Mouse (Mus musculus): ENCODE data around the gene Tnfrsf1b. TPM values are rescaled to one million over a fixed set of nuclear protein-coding genes. Genes with fewer than 3 reads are reported as not detected.

The Tnfrsf1b gene
- total RNA-seq, 2 experiments from 2014 or later: 2.9 TPM

DNA sequence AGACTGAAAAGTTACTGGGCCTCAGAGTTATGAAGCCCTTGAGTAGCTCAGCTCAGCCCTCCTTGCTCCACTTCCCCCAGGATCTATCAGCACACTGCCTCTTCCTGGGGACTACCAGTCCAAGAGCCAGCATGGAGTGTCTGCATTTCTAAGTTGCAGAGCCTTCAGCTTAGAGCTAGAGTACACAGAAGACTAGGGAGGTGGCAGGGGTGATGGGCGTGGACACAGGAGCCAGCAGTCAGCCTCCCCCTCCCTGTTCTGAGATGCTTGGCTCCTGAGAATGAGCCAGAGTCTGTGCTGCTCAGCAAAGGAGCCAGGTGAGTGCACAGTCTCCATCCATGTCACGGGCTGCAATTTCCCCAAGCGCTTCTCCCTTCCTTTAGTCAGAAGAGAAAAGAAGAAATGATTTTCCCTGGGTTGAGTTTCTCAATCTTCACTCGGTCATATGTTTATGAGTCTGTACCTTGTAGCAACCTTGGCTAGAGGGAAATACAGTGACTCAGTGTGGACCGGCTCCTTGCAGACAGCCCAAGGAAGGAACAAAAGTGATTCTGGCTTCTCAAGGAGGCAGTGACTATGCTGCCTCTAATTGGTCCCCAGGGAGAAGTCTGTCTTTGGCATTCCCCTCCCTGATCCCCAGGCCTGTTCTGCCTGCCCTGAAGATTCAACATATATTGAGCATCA lies 11.2 kb upstream of the Tnfrsf1b start:
- DNase-seq (ENCODE audit: low spot score in 2 of 2): no peak

DNA sequence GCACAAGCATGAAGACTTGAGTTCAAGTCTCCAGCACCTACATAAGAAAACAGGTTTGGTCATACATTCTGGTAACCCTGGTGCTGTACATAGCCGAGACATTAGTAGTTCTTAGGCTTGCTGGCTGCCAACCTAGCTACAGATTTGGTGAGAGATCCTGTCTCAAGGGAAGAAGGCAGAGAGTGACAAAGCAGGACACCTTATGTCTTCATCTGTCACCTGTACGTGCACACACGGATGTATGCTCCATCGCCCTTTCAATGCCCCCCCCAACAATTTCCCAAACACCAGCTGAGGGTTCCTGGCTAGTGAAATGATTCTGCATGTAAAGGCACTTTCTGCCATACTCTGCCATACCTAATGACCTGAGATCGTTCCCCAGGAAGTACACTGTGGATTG lies 9.5 kb upstream of the Tnfrsf1b start:
- no peak for DNase-seq (ENCODE audit: low spot score in 2 of 2)

DNA sequence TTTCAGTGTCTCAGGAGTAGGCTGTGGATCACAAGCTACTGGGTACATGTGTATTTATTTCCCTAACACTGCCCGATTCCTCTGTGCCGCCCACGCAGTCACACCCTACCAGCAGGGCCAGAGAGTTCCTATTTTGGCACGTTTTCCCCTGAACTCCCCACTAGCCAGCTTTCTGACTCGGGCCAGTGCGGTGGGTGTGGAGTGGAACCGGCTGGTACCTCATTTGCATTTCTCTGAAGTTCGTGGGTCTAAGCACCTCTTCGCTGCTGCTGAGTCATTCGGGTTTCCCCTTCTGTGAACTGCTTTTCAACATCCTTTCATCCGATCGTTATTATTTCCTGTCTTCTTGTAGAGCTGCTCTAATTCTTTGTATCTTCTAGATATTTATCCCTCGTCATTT lies 7.7 kb upstream of the Tnfrsf1b start:
- DNase-seq (ENCODE audit: low spot score in 2 of 2): no peak

DNA sequence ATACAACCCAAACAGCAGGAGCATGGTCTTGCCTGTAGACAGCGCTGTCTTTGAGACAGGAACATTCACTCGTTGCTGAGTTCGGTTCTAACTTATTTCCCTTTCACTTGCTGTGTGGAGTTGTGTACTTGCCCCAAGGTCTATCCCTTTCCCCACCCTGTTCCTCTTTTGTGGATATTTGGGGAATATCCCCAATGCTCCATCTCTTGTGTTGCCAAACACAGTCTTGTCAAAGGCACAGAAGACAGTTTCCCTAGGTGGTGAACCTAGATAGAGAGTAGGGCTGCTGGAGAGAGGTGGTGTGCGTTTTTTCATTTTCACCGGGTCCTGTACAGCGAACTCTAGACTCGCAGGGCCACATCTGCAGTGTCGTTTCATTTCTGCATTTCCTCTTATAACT lies 5.9 kb upstream of the Tnfrsf1b start:
- no peak for DNase-seq (ENCODE audit: low spot score in 2 of 2)

DNA sequence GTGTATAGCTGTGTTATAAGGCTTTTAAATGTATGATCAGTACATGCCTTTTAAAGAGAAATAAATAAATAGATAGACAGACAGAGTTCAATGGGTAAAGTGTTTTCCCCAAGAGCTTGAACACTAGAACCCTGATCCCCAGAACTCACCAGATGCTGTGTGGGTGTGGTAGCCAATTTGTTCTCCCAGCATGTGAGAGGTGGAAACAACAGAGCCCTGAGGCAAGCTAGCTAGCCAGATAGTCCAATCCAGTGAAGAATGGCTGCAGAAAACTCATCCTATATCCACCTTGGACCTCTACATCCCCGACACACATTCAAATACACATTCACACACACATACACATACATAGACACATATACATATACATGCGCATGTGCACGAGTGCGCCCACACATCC lies 4.9 kb upstream of the Tnfrsf1b start:
- no peak for DNase-seq (ENCODE audit: low spot score in 2 of 2)

DNA sequence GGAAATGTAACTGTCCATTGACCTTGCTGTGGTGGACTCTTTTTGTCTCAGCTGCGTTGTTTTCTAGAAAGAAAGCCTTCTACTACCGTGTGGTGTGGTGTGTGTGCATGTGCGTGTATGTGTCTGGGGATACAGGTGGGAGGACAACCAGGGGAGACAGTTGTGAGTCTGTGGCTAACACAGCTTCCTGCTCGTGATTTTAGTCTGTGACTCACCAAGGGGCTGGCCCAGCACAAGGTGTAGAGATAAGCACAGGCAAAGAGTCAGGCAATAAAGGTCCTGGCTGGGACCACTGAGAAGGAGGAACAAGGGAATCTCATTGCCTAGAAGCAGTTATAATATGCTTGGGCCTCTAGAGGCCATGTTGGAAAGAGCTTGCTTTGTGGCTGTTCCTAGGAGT lies 3.3 kb upstream of the Tnfrsf1b start:
- DNase-seq (ENCODE audit: low spot score in 2 of 2): no peak

DNA sequence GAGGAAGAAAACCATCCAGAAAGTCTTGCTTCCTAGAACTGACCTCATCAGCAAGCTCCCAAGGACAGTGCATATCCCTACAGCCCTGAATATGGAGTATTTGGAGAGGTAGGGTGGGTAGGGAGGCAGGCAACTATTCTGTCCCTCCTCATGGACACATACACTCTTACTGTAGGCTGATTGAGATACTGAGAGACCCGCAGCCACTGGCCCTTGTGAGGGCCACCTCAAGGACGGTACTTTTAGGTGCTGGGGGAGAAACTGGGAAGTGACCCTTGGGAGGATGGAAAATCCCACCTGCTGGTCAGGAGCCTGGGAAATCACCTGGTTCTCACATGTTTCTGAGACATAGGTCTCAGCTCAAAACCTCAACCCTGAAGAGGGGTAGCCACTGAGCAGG lies 886 bp upstream of the Tnfrsf1b start:
- no peak for DNase-seq (ENCODE audit: low spot score in 2 of 2)

DNA sequence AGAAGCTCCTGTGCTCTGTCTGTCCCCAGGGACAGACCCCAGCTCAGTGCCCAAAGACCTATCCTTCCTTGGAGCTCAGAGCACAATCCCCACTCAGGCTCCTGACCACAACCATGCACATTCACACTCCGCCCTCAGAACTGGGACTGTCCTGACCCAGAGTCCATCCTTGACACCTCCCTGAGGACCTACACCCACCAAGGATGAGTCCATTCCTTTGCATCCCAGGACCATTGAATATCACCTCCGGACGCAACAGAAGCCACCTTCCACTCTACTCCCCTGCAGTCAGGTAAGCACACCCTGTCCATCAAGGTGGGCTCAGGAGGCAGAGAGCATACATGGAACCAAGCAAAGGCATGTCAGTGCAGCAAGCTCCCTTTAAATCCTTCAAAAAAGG lies 1.1 kb downstream of the Tnfrsf1b start:
- DNase-seq (ENCODE audit: low spot score in 2 of 2): no peak

DNA sequence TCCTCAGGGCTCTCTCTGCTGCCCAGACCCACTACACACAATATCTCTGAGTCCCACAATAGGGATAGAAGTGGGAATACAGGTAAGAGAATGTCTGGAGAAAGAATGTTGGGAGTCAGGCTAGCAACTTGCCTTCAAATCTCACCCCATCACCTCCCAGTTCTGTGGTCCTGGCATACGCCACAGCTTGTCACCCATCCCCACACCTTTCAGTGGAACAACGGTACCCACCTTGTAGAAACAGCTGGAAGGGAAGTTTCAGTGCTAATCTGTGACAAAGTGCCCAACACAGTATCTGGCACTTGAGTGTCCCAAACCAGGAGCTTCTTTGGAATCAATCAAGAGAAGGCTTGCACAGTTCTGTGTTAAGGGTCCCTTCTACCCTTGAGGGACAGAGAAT lies 2.0 kb downstream of the Tnfrsf1b start:
- DNase-seq (ENCODE audit: low spot score in 2 of 2): no peak

DNA sequence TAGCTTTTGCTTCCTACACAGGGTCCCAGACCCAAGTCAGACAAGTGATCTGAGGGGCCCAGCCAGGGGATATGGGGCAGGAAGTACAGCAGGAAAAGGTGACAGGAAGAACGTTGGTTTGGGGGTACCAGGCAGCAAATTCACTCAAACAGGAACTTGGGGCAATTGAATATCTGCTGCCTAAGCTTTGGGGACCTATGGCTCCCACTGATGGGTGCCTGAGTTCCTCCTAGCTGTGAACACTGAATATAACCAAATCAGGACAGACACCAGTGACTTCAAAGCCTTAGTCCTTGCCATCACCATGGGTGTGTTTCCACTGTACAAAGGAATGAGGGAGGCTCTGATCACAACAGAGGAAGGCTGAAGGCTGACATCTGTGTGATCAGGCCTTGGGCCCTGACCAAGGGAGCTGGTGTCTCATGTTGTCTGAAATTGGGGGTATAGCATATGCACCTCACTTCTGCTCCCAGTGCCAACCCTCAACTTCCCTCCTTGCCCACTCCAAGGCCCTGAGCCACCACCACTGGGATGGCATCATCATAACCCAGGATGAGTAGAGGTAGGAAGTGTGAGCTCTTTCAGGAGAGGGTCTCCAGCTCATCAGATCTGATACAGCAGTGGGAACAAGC lies 3.8 kb downstream of the Tnfrsf1b start:
- no peak for DNase-seq (ENCODE audit: low spot score in 2 of 2)

DNA sequence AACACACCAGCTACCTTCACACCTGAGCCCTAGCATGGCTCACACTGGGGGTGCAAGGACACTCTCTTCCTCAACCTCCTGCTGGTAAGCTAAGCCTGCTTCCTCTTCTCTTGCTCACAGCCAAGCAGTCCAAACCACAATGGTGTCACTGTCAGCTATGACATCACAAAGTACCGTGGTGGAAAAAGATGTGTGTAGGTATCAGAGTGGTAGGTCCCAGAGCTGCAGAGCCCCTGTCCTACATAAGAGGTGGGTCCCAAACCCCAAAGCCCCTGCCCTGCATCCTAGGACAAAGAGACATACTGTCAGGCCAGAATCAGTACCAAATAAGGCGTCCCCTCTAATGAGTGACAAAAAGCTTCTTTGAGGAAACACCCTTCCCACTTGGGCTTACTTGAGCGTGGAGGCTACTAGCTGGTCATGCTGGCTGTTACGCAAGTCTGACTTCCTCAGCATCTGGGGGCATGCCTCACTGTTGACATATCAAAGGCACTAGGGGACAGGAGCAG lies 5.9 kb downstream of the Tnfrsf1b start:
- DNase-seq (ENCODE audit: low spot score in 2 of 2): no peak

DNA sequence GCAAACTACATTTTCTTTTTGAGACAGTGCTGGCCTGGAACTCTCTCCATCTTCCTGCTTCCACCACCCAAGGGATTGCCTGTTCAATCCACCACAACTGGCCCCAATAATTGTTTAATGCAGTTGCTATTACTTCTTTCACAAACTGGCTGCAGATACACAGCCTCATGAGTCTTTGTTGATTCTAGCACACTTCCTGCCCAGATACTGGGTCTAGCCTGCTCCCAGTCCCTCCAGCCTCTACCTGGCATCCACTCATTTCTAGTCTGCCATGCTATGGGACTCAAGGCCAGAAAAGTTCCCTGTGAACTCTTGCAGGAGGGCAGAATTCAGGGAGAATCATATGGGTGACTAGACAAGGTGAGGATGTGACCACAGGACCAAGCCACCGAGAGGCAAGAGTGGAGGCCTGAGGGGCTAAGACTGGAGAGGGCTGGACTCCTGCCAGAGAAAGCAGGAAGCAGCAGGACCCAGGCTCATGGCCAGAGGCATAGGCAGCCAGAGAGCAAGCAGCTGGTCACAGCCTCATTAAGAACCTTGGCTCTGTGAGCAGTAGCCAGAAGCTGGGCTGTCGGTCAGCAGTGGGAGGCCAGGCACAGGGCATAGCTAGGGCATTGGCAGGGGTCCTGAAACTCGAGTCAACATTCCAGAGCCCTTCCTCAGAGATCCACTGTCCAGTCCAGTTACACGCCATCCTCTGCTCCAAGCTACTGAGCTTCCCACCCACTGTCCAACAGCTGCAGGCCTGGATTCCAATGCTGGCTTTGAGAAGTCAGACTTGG lies 7.4 kb downstream of the Tnfrsf1b start:
- peak; percentile 45 to 48 for DNase-seq (ENCODE audit: low spot score in 2 of 2)

DNA sequence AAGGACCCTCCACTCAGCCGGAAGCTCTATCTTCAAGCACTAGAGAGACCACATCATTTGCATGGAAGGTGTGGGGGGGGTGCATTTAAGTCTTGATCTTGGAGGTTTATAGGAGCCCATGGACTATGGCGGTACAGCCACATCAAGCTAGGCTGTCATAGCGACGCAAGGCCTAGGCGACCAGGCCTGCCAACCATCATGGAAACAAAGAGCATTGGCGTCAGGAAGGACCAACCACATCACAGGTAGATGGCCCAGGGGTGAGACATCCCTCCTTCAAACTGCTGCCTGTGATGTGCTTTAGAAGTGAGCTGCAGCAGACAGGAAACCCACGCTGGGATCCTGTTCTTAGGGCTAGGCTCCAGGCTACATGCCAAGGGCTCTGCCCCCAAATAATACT lies 10.6 kb downstream of the Tnfrsf1b start:
- no peak for DNase-seq (ENCODE audit: low spot score in 2 of 2)

DNA sequence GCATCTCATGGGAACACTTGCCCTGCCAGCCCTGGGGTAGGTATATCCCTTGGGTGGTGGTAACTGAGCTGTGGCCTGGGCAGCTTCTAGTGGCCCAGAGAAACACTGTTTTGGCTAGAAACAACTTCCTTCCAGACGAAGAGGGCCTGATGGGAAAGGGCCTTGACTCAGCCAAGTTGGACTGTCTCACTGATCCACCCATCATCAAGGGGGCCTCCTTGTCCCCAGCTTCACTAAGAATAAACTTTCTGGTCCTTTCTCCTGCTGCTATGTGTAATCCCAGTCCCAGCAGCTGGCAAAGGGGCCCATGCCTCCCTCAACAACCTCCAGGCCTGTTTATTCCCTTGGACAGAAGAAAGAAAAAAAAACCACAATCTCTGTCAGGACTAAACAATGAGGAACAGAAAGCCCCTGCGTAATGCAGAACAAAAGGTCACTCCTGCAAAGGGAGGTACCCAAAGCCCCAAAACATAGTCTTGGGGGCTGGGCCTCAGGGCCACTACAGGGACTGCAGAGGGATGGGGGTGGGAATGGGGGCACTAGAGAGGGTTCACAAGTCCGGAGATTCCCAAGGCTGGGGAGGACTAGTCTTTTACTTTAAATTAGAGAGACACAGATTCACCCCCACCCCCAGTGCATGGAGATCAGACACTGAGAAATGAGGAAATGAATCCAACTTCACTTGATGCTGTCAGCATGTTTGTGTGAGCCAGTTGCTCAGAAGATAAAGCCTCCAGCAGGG lies 13.0 kb downstream of the Tnfrsf1b start:
- DNase-seq (ENCODE audit: low spot score in 2 of 2): no peak

DNA sequence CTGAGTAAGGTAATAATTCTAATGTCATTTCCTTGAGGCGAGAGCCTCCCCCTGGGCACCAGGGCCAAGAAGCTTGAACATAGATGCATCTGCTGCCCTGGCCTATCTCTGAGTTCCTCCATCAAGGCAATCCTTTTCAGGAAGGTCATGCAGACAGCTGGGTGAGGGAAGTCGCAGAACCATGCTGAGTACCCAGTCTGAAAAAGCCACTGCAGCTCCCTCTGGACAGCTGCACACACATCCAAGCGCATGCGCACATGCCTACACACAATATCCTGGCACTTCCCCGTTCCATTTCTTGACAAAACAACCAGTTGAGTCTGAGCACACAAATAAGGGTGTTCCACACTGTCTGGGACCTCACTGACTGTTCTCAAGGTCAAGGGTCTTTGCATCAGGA lies 14.9 kb downstream of the Tnfrsf1b start:
- DNase-seq (ENCODE audit: low spot score in 2 of 2): no peak

DNA sequence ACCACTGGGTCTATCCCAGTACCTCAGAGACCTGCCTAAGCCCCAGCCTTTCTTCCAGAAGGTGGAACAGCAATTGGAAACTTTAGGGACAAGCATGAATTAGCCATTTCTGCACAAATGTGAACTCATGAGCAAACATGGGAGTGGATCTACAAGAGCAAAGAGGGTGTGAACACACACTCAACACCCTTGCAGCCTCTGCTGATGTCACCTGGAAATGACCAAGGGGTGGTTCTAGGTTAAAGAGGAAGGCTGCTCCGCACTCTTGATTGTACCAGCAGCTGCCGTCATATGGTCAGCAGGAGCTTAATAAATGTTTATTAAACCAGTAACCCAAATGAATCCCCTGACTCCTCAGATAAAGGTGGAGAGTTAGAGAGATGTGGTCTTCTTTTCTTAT lies 16.0 kb downstream of the Tnfrsf1b start:
- no peak for DNase-seq (ENCODE audit: low spot score in 2 of 2)

DNA sequence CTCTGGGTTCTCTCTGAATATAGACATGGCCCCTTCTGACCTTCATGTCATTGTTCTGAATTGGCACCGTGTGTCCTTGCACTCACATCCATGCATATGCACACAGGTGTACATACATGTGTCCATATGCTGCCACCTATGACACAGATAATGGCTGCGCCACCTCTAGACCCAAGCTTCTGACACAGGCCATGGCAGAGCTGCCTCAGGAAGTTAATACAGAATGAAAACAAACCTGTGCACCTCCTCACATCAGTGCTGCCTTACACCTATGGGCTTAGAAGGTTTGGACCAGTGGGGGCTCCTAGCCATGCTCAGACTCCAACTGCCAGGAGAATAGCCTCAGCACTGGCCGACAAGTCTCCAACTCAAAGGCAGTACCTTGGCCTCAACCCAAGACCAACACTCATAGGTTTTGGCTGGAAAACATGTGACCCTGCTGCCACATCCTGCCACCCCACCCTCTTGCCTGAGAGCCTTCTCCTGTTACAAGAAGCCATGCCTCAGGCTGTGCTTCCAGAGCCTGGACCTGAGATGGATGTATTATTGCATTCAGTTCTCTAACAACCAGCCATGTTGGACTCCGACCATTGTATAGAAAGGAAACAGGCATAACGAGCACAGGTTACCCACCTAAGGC lies 17.0 kb downstream of the Tnfrsf1b start:
- no peak for DNase-seq (ENCODE audit: low spot score in 2 of 2)

DNA sequence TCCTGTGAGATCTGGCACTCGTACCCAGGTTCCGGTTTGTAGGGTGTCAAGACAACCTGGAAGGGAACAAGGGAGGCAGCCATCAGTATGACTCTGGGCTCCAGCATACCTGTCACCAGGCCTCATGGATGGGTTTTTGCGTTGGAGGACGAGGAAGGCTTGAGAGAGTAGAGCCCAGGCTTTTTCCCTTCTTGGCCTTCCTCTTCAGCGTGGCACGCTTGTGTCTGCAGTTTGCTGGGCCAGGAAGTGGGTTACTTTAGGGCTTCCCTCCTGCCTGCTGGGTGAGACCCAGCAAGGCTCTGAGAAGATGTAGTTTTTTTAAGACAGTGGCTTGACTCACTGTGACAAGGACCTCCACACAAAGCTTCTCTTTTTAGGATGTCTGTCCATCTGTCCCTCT lies 17.6 kb downstream of the Tnfrsf1b start:
- no peak for DNase-seq (ENCODE audit: low spot score in 2 of 2)

DNA sequence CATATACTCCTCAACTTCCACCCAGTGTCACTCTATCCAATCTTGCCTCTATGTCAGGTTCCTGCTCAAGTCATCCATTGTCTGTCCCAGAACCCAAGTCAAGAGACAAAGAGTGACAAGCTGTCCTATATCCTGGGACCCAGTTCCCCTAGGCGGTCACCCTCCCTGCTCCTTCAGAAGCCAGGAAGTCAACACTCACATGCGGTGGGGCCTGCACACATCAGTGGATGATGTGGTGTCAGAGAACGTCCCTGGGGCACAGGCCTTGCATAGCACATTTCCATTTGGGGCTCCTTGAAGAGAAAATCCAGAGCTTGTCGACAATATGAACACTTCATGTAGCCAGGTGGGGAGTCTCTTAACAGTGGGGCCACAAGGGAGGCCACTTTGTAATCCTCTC lies 22.1 kb downstream of the Tnfrsf1b start:
- DNase-seq (ENCODE audit: low spot score in 2 of 2): no peak

DNA sequence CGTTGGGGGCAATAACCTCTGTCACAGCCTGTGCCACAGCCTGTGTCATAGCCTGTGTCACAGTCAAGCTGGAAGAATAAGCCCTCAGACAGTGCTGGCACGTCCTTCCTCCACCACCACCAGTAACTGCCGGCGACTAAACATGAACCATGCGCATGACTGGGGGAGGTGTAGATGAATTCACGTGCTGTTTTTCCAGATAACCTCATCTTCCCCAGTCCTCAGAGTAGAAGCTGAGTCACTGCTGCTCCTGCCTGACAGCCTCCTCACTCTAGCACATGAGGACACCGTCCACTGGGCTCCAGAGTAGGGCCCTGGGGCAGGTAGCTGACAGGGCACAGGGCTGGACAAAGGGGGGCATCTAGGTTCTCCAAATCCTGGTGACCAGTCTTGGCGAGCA lies 24.6 kb downstream of the Tnfrsf1b start:
- DNase-seq (ENCODE audit: low spot score in 2 of 2): no peak

DNA sequence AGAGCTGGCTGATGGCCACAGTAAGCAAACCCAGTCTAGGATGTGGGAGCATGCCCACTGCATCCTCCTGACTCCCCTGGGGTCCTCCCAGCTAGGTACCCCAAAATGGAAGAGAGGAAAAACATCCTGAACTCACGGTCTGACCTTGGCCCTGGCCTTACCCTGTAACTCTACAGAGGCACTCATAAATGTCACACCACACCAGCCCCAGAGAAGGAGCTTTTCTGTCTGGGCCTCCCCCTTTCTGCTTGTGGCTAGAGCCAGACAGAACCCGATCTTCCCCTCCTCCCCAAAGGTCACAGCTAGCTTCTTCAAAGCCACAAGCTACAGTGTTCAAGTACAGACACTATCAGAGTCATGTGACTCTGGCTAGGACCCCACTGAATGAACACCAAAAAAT lies 25.3 kb downstream of the Tnfrsf1b start:
- DNase-seq (ENCODE audit: low spot score in 2 of 2): no peak

All from layer of hippocampus, postnatal 14 days (tissue).